Mouse (Mus musculus) adrenal gland, adult 18-20 months (tissue): ENCODE results near the gene Kcna10. TPM values are rescaled to one million over a fixed set of nuclear protein-coding genes. Genes with fewer than 3 reads are reported as not detected.

Experiments
- DNase-seq, 2 experiments: peaks; one replicate each; pipeline ENCODE4 v3.0.0; 2021 to 2022; ENCODE audit warnings: low spot score in 2 of 2
- total RNA-seq, 2 experiments: library from RNA; stranded (reverse); gene quantifications; 1 replicate in 1 of 2; 2 replicates in 1 of 2; pipeline ENCODE4 v1.2.3; 2021

Kcna10 gene
- total RNA-seq, 2 experiments from 2014 or later = not detected

DNA sequence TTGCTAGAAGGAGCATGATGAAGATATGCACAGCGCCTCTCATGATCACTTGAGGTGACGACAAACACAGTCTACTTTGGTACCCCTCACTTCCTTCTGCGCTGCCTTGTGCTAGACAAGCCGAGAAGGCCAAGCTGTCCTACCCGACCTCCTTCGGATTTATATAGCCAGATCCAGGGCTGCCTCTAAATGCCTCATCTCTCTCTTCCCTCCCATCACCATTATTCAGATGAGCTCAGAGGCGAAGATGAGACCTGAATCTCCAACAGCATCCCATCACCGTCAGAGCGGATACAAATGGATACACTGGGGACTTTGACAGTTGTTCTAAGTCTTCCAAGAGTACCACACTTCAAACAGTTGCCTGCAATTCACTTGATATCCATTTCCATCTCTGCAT is 56.8 kb downstream of the Kcna10 start, which contains the start of gene Prok1:
Gene Prok1 (minus strand): TSS at position 101 of the 400 bp plus-strand sequence.
- DNase-seq = no peak

DNA sequence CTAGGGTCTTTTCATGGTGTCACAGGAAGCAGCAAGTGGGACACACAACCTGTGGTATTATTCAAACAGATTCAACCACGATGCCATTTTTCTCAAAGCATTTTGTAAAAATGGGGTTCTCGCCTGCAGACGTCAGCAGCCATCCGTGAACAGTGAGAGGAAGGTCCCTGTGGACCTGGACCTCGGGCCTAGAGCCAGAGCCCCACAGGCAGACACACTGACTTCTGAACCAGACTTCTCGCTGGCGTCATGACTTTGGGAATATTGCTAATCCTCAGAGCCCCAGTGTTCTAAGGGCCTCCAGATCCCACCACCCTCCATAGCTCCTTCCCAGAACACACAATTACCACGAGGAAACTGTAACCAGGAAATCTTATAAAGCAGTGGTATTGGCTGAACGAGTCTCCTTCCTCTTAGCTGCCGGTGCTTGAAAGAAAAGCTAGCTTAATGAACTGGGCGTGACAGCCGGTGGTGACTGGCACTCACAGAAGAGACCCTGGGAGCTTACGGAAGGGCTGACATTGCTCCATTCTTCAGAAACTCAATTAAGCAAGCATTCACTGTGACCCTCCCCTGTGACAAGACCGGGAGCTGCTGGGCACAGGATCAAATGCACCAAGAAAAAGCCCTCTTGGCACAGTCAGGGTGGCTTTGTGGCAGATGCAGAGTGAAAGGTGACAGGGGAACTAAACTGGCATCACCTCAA is 58.7 kb downstream of the Kcna10 start:
- no peak for DNase-seq

Other genes starting within 250 kb of the Kcna10 start
- gene Kcna3, start 146.9 kb upstream of the Kcna10 start, total RNA-seq = 1 to 10 TPM in 1 of 2 experiments, under 1 TPM in 1; 0.83 to 1.3 TPM
- 1 to 10 TPM in 1 of 2 experiments, under 1 TPM in 1; 0.66 to 1.1 TPM for gene Kcna2, start 81.9 kb upstream of the Kcna10 start, total RNA-seq
- gene Cym, start 38.7 kb downstream of the Kcna10 start, total RNA-seq = under 1 TPM in 1 of 2 experiments, not detected in 1; 0.32 TPM
- not detected for gene A630076J17Rik, start 47.6 kb downstream of the Kcna10 start, total RNA-seq
- gene Prok1, start 56.7 kb downstream of the Kcna10 start, total RNA-seq = 1 to 10 TPM in 1 of 2 experiments, under 1 TPM in 1; 0.50 to 1.2 TPM
- gene Lamtor5, start 95.8 kb downstream of the Kcna10 start, total RNA-seq = 10 to 100 TPM; 83.0 to 85.9 TPM
- under 1 TPM; 0.35 to 0.53 TPM for gene Slc16a4, start 108.2 kb downstream of the Kcna10 start, total RNA-seq
- 10 to 100 TPM; 35.4 to 42.5 TPM for gene Rbm15, start 150.6 kb downstream of the Kcna10 start, total RNA-seq